Mouse (Mus musculus) left cerebral cortex, postnatal 25 days (tissue): ENCODE results near the gene Pla2g12a. TPM values are rescaled to one million over a fixed set of nuclear protein-coding genes. Genes with fewer than 3 reads are reported as not detected.

Experiments used
- DNase-seq, 2 experiments: peaks; one replicate each; pipeline ENCODE4 v3.0.0; 2022; ENCODE audit warnings: low spot score in 2 of 2, mixed read lengths in 1 of 2
- intact Hi-C: fragments of 180-260 bp; cut with DNase I; formaldehyde crosslinking; loops from one replicate; pipeline ENCODE4 v1.15.1; 2025
- total RNA-seq, 2 experiments: library from RNA; stranded (reverse); gene quantifications; 2 replicates each; pipeline ENCODE4 v1.2.3; 2021

Pla2g12a gene
- 10 to 100 TPM; 15.4 to 18.9 TPM for total RNA-seq

DNA sequence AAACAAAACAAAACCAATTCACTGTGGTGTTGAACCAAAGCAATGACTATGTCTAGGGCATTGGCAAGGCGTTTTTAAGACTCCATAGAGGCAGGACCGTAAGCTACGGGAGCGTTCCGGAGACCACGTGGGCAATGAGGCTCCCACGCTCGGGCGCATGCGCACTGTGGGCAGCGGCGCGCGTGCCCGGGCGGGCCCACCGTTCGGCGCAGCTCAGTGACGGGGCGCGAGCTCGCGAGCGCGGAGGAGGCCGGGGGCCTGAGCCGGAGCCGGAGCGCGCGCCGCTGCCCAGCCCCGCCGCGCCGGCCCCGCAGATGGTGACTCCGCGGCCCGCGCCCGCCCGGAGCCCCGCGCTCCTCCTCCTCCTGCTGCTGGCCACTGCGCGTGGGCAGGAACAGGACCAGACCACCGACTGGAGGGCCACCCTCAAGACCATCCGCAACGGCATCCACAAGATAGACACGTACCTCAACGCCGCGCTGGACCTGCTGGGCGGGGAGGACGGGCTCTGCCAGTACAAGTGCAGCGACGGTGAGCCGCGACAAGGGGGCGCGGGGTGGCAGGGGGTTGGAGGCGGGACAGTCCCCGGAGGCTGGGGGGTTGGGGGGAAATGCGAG lies at the start of gene Pla2g12a:
Pla2g12a (plus strand) TSS at position 202 of the 617 bp plus-strand sequence.
- intact Hi-C loops = loop anchor here (1.0 kb wide), 1 partner anchor 47 kb away; the partner anchor contains the start of gene Gar1

DNA sequence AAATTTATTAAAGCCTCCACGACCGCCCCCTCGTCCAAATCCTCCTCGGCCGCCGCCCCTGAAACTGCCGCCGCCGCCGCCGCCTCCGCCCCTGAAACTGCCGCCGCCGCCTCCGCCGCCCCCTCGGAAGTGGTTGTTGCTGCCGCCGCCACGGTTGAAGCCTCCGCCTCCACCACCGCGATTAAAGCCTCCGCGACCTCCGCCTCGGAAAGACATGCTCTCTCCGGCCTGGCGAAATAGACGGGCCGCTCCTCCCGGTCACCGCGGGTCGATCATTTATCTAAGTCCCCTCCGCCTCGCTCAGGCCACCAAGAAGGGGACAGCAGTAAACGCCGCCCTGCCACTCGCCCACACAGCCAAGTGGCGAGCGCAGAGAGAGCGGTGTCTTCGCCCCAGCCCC lies 47.8 kb upstream of the Pla2g12a start:
- intact Hi-C loops = loop anchor here (1.0 to 5.0 kb wide), 3 partner anchors 48 to 230 kb away; partner anchors contain the start of genes Pla2g12a and Sec24b
- no peak for DNase-seq

More for the DNA sequence above, at the start of gene Pla2g12a:
- peak; percentile 94 to 95 for DNase-seq

DNA sequence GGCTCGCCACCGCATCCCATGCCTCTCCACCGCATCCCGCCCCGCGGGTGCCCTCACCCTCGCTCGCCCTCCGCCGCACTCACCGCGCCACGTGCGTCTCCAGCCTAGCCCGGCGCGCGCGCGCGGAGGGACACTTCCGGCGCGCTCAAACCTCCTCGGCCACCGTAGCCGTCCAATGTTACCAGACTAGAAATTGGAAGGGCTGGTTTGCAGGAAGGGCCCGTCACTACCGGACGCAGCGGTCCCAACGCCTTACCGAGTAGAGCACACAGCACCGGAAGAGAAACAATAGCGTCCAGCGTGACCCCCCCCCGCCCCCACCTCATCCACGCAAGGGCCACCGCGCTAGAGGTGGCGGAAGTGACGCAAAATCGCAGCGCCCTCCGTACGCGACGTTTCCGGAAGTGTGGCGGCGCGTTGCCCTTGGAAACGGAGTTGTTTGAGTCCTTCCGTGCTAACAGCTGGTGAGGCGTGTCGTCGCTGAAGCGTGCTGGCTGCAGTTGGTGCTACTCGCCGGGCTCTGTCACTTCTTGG lies 47.3 kb upstream of the Pla2g12a start, which contains the start of gene Gar1:
Gar1 (minus strand) TSS at position 362 of the 534 bp plus-strand sequence.
- DNase-seq = peak; percentile 96 to 98

GRCm38 (mm10) chr3:129835388-129835934 lies 42.9 kb upstream of the Pla2g12a start, which contains the start of gene Cfi:
TSS of gene Cfi (plus strand) at chr3:129835884.
- no peak for DNase-seq
- intact Hi-C loops = no loop called here

More for the DNA sequence above, 47.3 kb upstream of the Pla2g12a start, which contains the start of gene Gar1:
- intact Hi-C loops = loop anchor here (1.0 to 5.0 kb wide), 3 partner anchors 47 to 230 kb away; partner anchors contain the start of genes Pla2g12a and Sec24b

GRCm38 (mm10) chr3:129836051-129836697 lies 42.2 kb upstream of the Pla2g12a start:
- intact Hi-C loops = no loop called here
- DNase-seq = no peak

DNA sequence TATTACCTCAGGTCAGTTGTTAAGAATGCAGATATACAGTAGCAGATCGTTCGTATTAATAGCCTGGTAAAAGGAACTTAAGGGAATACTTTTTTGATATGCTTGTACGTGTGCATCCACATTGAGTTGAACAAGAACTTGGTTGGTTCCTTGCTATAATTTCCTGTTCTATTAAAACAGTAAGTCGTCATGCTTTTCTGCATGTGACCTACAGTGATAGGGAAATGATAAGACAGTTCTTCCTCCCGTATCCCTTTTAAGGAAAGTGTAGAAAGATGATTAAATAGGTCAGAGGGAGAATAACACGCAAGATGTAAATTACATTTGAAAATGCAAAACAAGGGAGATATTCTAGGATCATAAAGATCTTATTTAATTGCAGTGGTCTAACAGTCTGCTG lies 41.4 kb upstream of the Pla2g12a start:
- intact Hi-C loops = no loop called here
- DNase-seq = no peak

GRCm38 (mm10) chr3:129838017-129838416 lies 40.4 kb upstream of the Pla2g12a start:
- intact Hi-C loops = no loop called here
- DNase-seq = no peak

DNA sequence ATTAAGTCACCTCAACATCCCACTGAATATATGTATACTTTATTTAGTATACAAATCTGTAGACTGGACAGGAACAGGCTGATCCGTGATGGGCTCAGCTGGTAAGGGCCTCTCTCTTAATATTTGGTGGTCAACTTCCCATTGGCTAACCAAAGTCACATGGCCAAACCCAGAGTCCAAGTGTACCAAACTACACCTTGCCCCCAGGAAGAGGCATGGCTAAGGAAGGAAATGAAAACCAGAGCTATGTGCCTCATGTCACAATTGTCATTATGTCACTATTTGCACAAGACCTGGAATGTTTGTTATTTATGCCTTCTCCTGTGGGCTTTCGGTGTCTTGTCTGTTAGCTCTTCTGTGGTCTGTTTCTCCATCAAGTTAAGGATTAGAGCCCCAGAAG lies 32.5 kb upstream of the Pla2g12a start:
- intact Hi-C loops = no loop called here

DNA sequence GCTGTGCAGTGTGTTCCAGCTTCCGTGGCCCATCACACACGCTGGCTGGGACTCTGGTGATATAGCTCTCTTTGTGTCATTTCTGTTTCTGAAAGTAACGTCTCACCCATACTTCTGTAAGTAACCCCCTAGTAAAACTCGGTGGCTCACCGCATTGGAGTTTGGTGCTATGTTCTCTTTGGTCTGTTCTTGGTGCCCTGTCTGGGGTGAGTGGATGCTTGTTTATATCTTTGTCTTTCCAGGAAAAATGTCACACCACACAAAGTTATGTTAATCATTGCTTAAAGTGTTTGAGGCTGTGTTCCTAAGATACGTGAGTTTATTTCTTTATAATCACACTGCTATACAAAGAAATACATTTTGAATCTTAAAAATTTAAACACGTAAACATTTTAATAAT lies 31.6 kb upstream of the Pla2g12a start:
- no peak for DNase-seq
- intact Hi-C loops = no loop called here

More for the DNA sequence above, 32.5 kb upstream of the Pla2g12a start:
- no peak for DNase-seq

DNA sequence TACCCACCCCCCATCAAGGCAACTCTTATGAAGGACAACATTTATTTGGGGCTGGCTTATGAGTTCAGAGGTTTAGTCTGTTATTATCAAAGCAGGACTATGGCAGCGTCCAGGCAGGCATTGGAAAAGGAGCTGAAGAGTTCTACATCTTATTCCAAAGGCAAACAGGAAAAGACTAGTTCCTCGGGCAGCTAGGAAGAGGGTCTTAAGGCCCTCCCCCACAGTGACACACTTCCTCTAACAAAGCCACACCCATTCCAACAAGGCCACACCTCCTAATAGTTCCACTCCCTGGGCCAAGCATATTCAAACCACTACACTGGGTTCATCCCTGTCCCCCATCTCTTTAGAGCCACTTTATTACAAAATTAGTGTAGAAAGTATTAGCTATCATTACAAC lies 15.8 kb upstream of the Pla2g12a start:
- no peak for DNase-seq
- intact Hi-C loops = no loop called here

- peak in 1 of 2 experiments; percentile 16 for DNase-seq
- intact Hi-C loops = no loop called here
These were observed 14.7 kb upstream of the Pla2g12a start for GRCm38 (mm10) chr3:129863698-129864097.

DNA sequence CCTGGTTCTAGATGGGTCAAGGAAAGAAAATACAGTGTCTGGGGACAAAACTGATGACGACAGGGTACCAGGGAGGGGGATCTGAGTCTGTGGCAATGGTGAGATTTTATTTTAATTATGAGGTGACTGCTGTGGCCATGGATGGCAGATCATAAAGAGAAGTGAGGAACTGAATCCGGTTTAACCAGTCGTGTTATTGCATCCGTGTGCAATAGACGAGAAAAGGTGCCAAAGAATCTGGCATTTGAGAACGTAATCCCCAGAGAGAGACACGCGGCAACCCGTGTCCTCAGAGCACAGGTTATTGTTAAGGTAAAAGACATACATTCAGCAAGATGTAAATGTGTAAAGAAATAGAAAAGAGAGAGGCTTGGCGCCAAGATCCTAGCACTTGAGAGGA lies 1.1 kb upstream of the Pla2g12a start:
- intact Hi-C loops = no loop called here
- no peak for DNase-seq

DNA sequence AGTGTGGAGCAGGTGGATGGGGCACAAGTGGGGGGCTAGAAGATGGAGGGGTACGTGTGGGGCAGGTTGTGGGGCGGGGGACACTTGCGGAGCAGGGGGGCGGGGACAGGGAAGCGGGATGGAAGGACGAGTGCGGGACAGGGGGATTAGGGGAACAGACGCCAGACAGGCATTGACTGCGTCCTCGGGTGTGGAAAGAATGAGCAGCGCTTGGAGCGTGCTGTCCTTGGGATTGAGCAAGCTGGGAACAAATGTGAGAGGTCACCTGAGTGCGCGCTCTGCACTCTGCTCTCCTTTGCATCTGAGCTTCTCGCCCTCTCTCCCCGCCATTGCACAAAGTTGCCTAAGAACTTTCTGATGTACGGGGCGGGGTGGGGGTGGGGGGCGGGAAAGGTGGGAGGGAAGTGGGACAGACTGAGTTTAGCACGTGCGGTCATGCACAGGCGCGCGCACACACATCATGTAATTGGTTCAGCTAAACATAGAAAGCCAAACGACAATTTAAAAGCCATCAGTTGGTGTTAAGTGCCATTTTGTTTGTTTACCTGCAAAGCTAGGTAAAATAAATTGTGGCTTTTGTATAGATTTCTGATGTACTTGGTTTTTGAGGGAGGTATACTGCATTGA lies 838 bp downstream of the Pla2g12a start:
- no peak for DNase-seq
- intact Hi-C loops = no loop called here

GRCm38 (mm10) chr3:129879913-129880312 lies 1.5 kb downstream of the Pla2g12a start:
- intact Hi-C loops = no loop called here
- DNase-seq = no peak

GRCm38 (mm10) chr3:129880925-129881593 lies 2.7 kb downstream of the Pla2g12a start:
- DNase-seq = no peak
- intact Hi-C loops = no loop called here

DNA sequence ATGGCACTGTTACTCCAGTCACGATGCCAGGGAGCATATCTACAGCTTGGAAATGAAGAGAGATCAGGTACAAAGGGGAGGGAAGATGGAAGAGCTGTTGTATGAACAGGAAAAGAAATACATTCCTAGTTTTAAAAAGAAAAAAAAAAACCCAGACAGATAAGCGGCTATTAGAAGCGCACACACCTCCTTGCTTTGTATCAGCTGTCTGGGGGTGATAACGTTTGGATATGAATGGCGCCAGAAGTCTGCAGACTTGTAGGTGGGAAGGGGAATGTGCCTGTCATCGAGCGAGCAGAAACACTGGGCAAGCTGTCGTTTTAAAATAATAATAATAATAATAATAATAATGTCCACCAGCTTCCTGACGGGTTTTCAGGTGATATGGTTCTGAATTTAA lies 7.2 kb downstream of the Pla2g12a start:
- DNase-seq = no peak
- intact Hi-C loops = no loop called here

DNA sequence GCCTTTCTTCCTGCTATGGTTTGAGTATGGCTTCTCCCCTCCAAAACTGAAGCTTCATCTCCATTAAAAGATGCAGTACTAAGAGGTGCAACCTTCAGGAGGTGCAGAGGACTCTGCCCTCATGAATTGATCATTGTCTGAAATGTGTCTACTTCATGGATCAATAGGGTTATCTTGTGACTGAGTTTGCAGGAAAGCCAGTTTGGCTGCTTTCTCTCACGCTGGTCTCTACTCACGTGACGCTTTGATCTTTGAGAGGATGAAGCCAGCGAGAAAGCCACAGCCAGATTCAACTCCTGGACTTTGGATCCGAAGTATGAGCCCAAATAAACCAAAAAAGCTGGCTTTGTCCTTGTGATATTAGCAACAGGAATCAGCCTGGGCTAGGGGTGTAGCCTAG lies 8.0 kb downstream of the Pla2g12a start:
- intact Hi-C loops = no loop called here
- no peak for DNase-seq

- no peak for DNase-seq
- intact Hi-C loops = no loop called here
These were observed 9.5 kb downstream of the Pla2g12a start for GRCm38 (mm10) chr3:129887779-129888517.

DNA sequence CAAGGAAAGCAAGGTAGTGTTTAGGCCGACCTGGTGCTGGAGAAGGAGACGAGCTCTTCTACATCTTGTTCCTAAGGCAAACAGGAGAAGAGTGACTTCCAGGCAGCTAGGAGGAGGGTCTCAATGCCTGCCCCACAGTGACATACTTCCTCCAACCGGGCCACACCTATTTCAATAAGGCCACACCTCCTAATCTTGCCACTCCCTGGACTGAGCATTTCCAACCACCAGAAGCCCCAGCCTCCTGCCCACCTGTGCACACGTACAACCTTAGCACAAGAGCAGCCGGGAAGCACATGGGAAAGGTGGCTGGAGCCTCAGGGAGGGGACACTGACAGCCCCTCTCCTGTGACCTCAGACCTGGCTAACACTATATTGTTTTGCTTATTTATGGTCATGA lies 13.6 kb downstream of the Pla2g12a start:
- no peak for DNase-seq
- intact Hi-C loops = no loop called here
